11 mouse cellular contexts compared by ENCODE assay signal in the genomic region with DNA sequence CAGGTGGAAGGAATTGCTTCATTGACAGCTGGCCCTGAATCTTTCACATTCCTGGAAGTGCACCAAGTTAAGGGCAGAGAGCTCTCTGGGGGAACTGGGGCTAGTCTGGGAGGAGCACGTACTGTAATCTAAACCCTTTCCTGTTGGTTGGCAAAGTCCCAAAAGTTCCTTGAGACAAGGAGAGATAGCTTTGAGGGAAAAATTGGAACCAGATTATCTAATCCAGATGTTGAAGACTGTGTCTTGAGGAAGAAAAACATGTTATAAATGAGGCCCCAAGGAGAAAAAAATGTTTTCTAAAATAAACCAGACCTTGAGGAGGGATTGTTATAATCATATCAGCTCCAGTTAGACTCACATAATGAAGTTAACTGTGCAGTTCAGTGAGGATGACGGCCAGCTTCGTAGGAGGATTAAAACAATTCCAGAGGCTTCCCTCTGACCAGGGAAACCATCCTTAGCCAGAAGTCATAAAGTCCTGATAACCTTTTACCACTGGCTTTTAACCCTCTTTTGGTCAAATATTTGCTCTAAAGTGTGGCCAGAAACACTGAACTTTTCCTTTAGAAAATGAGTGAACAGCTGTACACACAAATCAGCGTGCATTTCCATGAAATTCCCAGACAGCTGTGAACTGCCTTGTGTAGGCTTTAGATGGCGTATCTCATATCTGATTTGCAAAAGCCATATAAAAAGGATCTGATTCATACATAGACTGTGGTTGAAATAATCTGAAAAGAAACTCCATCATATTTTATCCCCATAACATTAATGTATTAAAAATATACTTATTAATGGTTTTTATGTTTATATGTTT.
DNase-seq lines count a peak whose midpoint lies in the region; ATAC-seq and TF ChIP-seq lines count a peak whose summit lies in the region.
"Had no signal": no experiment of that assay in that cellular context is flagged by ENCODE, and none has a peak within 500 bp of the region (broad histone marks: within the 10 kb centered on the region; RNA-seq: fewer than 3 reads in every experiment).

No protein-coding gene starts in this region.

- no peaks in the 10 kb centered on the region for H3K27me3 ChIP-seq in lung, embryonic 14.5 days (ENCODE audit: insufficient read depth, low read length)
- no peaks in the 10 kb centered on the region for H3K27me3 ChIP-seq in limb, embryonic 13.5 days
- no peaks in the 10 kb centered on the region for H3K27me3 ChIP-seq in midbrain, embryonic 16.5 days (ENCODE audit: control insufficient read depth, insufficient read depth, low read depth, low read length)

- no peak overlapping the region for H3K4me3 ChIP-seq in lung, embryonic 14.5 days (ENCODE audit: low read depth, low read length)
- H3K4me3 ChIP-seq in limb, embryonic 13.5 days: no peak overlapping the region
- no peak overlapping the region for H3K4me3 ChIP-seq in midbrain, embryonic 16.5 days (ENCODE audit: low read depth, low read length)

- DNase-seq in lung, embryonic 14.5 days: peak; percentile 74
- DNase-seq in lung, postnatal 25 days (ENCODE audit: low spot score): no peak
- peak; percentile 73 for DNase-seq in embryo, embryonic 11 days
- DNase-seq in heart, adult 9 months (ENCODE audit: low spot score in 2 of 2): peak; percentile 56 to 70
- no peak for DNase-seq in cerebellum, postnatal 4 days (ENCODE audit: low spot score in 2 of 2)
- DNase-seq in frontal cortex, postnatal 14 days (ENCODE audit: low spot score in 2 of 2): no peak
- DNase-seq: cerebellum, adult 11 months; liver had no signal

- no peak overlapping the region for H3K9ac ChIP-seq in lung, embryonic 14.5 days
- no peak overlapping the region for H3K9ac ChIP-seq in limb, embryonic 13.5 days
- H3K9ac ChIP-seq in midbrain, embryonic 16.5 days (ENCODE audit: low read depth, low read length): no peak overlapping the region

- H3K4me2 ChIP-seq in lung, embryonic 14.5 days: no peak overlapping the region
- H3K4me2 ChIP-seq in limb, embryonic 13.5 days (replicated peaks): no peak overlapping the region
- no peak overlapping the region for H3K4me2 ChIP-seq in midbrain, embryonic 16.5 days (ENCODE audit: low read length)

- no peaks in the 10 kb centered on the region for H3K36me3 ChIP-seq in lung, embryonic 14.5 days (ENCODE audit: insufficient read depth)
- no peaks in the 10 kb centered on the region for H3K36me3 ChIP-seq in limb, embryonic 13.5 days
- no peaks in the 10 kb centered on the region for H3K36me3 ChIP-seq in midbrain, embryonic 16.5 days (ENCODE audit: control insufficient read depth, insufficient read depth, low read length)
- H3K36me3 ChIP-seq: G1E had no signal

- 30% methylated on average over 5 of the region's 5 CpGs for WGBS in lung, embryonic 14.5 days
- 27% methylated on average over 5 of the region's 5 CpGs for WGBS in limb, embryonic 13.5 days
- WGBS in midbrain, embryonic 16.5 days: 67% methylated on average over 5 of the region's 5 CpGs

- TF ChIP-seq CTCF in lung, embryonic 14.5 days (IDR thresholded peaks at IDR 0.05; ENCODE audit: low read depth): no peak

- ATAC-seq in lung, embryonic 14.5 days (ENCODE audit: insufficient read depth): peak; percentile 73; the same call in 1 of the 2 replicates
- peak; percentile 88 for ATAC-seq in limb, embryonic 13.5 days (ENCODE audit: low FRiP score, low read depth)
- ATAC-seq in midbrain, embryonic 16.5 days: no peak

- no peaks in the 10 kb centered on the region for H3K9me3 ChIP-seq in lung, embryonic 14.5 days (ENCODE audit: low read depth, low read length)
- H3K9me3 ChIP-seq in limb, embryonic 13.5 days: no peaks in the 10 kb centered on the region
- H3K9me3 ChIP-seq in midbrain, embryonic 16.5 days (replicated peaks; ENCODE audit: control insufficient read depth, low read length, poor library complexity, severe bottlenecking): no peaks in the 10 kb centered on the region
- H3K9me3 ChIP-seq: G1E had no signal

- H3K4me1 ChIP-seq in lung, embryonic 14.5 days (ENCODE audit: insufficient read depth): no peaks in the 10 kb centered on the region; the same call in 1 of the 2 replicates
- H3K4me1 ChIP-seq in limb, embryonic 13.5 days: peaks cover 3% of the 10 kb centered on the region; the same call in 1 of the 2 replicates
- H3K4me1 ChIP-seq in midbrain, embryonic 16.5 days (ENCODE audit: control insufficient read depth, insufficient read depth, low read length): no peaks in the 10 kb centered on the region

- no peak overlapping the region for H3K27ac ChIP-seq in lung, embryonic 14.5 days (ENCODE audit: low read depth)
- no peak overlapping the region; the same call in 1 of the 2 replicates for H3K27ac ChIP-seq in limb, embryonic 13.5 days
- no peak overlapping the region for H3K27ac ChIP-seq in midbrain, embryonic 16.5 days (ENCODE audit: low read length)

Comparison
In these comparisons a context has a peak if more than half of its experiments do, and no peak if none do; other contexts are left out.
1. DNase-seq: peak in lung, embryonic 14.5 days (single experiment), embryo, embryonic 11 days (single experiment) and heart, adult 9 months (2 of 2); none in lung, postnatal 25 days (single experiment), cerebellum, postnatal 4 days (0 of 2) and frontal cortex, postnatal 14 days (0 of 2).